Mouse (Mus musculus) megakaryocyte, embryonic 14.5 days (primary cell): ENCODE data around the gene 2010005H15Rik.

Experiments
- FLI1 ChIP-seq: IDR thresholded peaks from 2 replicates; pipeline ENCODE4 v1.6.1; 2012; ENCODE audit warnings: low read length, inconsistent platforms, mixed read lengths
- GATA1 ChIP-seq: IDR thresholded peaks from 3 replicates; pipeline ENCODE4 v1.6.1; 2012; ENCODE audit warnings: mixed read lengths, low read length, inconsistent platforms, borderline replicate concordance

- TF ChIP-seq GATA1 (no peak), FLI1 (no peak)
These were observed 67.9 kb downstream of the 2010005H15Rik start for GRCm38 (mm10) chr16:36289140-36289539.
